Mouse (Mus musculus): ENCODE measurements at regions not wholly inside any gene's neighbourhood (a gene's known extent, or its start where the extent isn't known, plus 50 kb on each side); places are given as distances from the start of the nearest gene placed in this dataset.
A peak's percentile ranks its signal among the peaks of the same experiment; 100 is the strongest.
"Not testable (repeated sequence)": the region's sequence is repeated elsewhere in the genome, so short reads cannot be mapped to it uniquely, and the experiment has no call there.

DNA sequence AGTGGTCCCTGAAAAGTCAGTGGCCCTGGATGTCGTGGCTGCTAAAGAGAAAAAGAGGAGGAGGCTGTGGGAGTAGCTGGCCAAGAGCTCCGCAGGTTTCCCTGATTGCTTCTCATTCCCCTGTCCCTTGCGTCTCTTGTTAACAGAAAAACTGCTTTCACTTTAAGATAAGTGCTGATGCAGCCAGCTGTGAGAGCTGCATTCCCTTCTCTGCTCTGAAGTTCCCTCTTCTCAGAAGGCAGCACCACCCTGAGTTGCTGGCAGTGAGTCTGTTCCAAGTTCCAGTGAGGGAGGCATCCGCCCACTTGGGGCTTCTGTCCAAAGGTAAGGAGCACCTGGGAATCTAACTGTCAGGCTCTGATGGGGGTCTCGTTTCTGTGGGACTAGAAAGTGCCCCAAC lies 63.5 kb downstream of the Olfr693 start:
- H3K4me2 ChIP-seq; H3K4me3 ChIP-seq (ENCODE audit: low read depth, low read length); H3K27ac ChIP-seq (ENCODE audit: low read depth, low read length); H3K4me1 ChIP-seq (replicated peaks; ENCODE audit: control insufficient read depth, insufficient read depth, low read length); DNase-seq (ENCODE audit: low spot score); ATAC-seq (replicated peaks; ENCODE audit: low FRiP score); H3K9ac ChIP-seq (ENCODE audit: low read depth, low read length); H3K27me3 ChIP-seq (replicated peaks; ENCODE audit: control insufficient read depth, insufficient read depth, low read length); H3K9me3 ChIP-seq (ENCODE audit: control insufficient read depth, low read length); H3K36me3 ChIP-seq (ENCODE audit: control insufficient read depth, insufficient read depth, low read length): not testable (repeated sequence)
- WGBS, result 46% methylated on average over 5 of the region's 5 CpGs

- Histone ChIP-seq H3K36me3 (ENCODE audit: control insufficient read depth, insufficient read depth, low read length) (no peaks in the 10 kb centered on the region), H3K27ac (ENCODE audit: low read depth, low read length) (no peak overlapping the region), H3K9ac (ENCODE audit: low read depth, low read length) (no peak overlapping the region), H3K4me2 (no peak overlapping the region), H3K4me3 (ENCODE audit: low read depth, low read length) (no peak overlapping the region), H3K4me1 (replicated peaks; ENCODE audit: control insufficient read depth, insufficient read depth, low read length) (no peaks in the 10 kb centered on the region), H3K9me3 (ENCODE audit: control insufficient read depth, low read length) (no peaks in the 10 kb centered on the region), H3K27me3 (replicated peaks; ENCODE audit: control insufficient read depth, insufficient read depth, low read length) (no peaks in the 10 kb centered on the region)
- WGBS, result 79% methylated on average over 1 of the region's 1 CpGs
- DNase-seq (ENCODE audit: low spot score), result no peak
- ATAC-seq (replicated peaks; ENCODE audit: low FRiP score), result no peak
Measured at GRCm38 (mm10) chr7:106612723-106613122, 67.7 kb downstream of the Olfr693 start.

DNA sequence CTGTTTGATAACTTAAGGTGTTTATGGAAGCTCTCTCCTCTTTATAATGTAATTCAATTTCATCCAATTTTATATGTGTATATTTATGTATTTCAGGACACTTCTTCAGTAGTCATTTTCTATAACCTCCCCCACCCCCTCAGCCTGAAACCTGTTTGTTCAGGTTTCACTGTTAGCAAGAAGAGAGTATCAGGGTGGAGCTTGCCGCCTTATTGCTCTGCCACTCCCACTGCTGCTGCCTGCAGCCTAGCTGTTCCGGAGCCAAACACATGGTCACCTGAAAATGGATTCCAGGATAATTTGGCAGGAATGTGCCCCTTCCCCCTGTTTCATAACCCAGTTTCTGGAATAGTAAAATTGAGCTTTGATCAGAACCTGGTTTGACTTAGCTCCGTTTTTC lies 100.0 kb downstream of the Olfr693 start:
- WGBS, result 90% methylated on average over 3 of the region's 3 CpGs
- H3K27ac ChIP-seq (ENCODE audit: low read depth, low read length), result no peak overlapping the region
- DNase-seq (ENCODE audit: low spot score), result no peak
- no peaks in the 10 kb centered on the region for H3K9me3 ChIP-seq (ENCODE audit: control insufficient read depth, low read length)
- ATAC-seq (replicated peaks; ENCODE audit: low FRiP score), result no peak
- no peak overlapping the region for H3K4me2 ChIP-seq
- no peak overlapping the region for H3K4me3 ChIP-seq (ENCODE audit: low read depth, low read length)
- no peak overlapping the region for H3K9ac ChIP-seq (ENCODE audit: low read depth, low read length)
- no peaks in the 10 kb centered on the region for H3K36me3 ChIP-seq (ENCODE audit: control insufficient read depth, insufficient read depth, low read length)
- H3K4me1 ChIP-seq (replicated peaks; ENCODE audit: control insufficient read depth, insufficient read depth, low read length), result no peaks in the 10 kb centered on the region
- no peaks in the 10 kb centered on the region for H3K27me3 ChIP-seq (replicated peaks; ENCODE audit: control insufficient read depth, insufficient read depth, low read length)

DNA sequence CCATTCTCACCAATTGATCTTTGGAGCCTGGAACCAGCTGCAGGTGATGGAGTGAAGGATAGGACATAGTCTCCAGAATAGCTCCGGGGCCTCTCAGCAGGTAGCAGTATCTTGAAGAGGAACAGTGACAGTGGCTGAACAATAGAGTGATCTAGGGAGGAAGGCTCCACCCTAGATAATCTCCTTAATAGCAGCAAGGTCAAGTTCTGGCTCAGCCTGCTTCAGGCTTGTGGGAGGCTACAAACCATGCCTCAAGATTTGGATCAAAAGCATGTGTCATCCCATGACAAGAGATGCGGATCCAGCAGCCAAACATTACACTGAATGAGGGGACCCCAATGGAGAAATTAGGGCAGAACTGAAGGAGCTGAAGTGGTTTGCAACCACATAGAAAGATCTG lies 112.1 kb downstream of the Olfr693 start:
- not testable (repeated sequence) for H3K4me2 ChIP-seq; H3K9ac ChIP-seq (ENCODE audit: low read depth, low read length); H3K27me3 ChIP-seq (replicated peaks; ENCODE audit: control insufficient read depth, insufficient read depth, low read length); H3K4me3 ChIP-seq (ENCODE audit: low read depth, low read length); DNase-seq (ENCODE audit: low spot score); ATAC-seq (replicated peaks; ENCODE audit: low FRiP score); H3K27ac ChIP-seq (ENCODE audit: low read depth, low read length); H3K9me3 ChIP-seq (ENCODE audit: control insufficient read depth, low read length); H3K4me1 ChIP-seq (replicated peaks; ENCODE audit: control insufficient read depth, insufficient read depth, low read length); H3K36me3 ChIP-seq (ENCODE audit: control insufficient read depth, insufficient read depth, low read length)
- WGBS, result 87% methylated on average over 2 of the region's 2 CpGs

- no peak for ATAC-seq (replicated peaks; ENCODE audit: low FRiP score)
- Histone ChIP-seq H3K36me3 (ENCODE audit: control insufficient read depth, insufficient read depth, low read length) (no peaks in the 10 kb centered on the region), H3K4me2 (no peak overlapping the region), H3K27me3 (replicated peaks; ENCODE audit: control insufficient read depth, insufficient read depth, low read length) (no peaks in the 10 kb centered on the region), H3K4me3 (ENCODE audit: low read depth, low read length) (no peak overlapping the region), H3K9ac (ENCODE audit: low read depth, low read length) (no peak overlapping the region), H3K9me3 (ENCODE audit: control insufficient read depth, low read length) (no peaks in the 10 kb centered on the region), H3K27ac (ENCODE audit: low read depth, low read length) (no peak overlapping the region), H3K4me1 (replicated peaks; ENCODE audit: control insufficient read depth, insufficient read depth, low read length) (no peaks in the 10 kb centered on the region)
- no peak for DNase-seq (ENCODE audit: low spot score)
- 61% methylated on average over 2 of the region's 2 CpGs for WGBS
Measured at GRCm38 (mm10) chr7:106550881-106551575, 129.4 kb downstream of the Olfr693 start.

DNA sequence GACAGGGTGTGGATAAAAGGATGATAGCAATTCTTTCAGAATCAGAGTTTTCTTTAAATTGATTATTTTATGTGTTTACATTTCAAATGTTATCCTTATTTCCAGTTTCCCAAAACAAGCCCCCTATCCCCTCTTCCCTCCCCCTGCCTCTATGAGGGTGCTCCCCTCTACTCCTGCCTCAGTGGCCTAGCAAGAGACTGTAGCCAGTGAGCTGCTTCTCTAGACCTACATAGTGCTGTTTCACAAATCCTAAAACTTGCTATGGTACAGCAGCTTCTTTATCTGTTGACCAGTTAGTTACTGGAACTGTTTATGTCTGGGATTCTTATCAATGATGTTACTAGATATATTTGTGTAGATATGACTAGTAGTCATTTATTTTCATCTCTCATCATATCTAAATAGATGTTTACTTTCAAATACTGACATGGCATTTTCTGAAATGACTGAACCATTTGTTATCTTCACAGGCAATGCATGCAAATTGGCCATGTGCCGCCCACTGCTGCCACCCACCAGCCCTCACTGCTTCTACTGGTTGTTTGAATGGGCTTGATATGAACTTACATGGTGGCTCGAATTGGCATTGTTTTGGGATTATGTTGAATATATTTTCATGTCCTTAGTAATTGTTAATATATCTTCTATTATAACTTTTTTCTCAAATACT lies 150.8 kb downstream of the Olfr693 start:
- H3K9ac ChIP-seq (ENCODE audit: low read depth, low read length); DNase-seq (ENCODE audit: low spot score); H3K4me2 ChIP-seq; H3K27me3 ChIP-seq (replicated peaks; ENCODE audit: control insufficient read depth, insufficient read depth, low read length); H3K4me1 ChIP-seq (replicated peaks; ENCODE audit: control insufficient read depth, insufficient read depth, low read length); H3K36me3 ChIP-seq (ENCODE audit: control insufficient read depth, insufficient read depth, low read length); H3K9me3 ChIP-seq (ENCODE audit: control insufficient read depth, low read length); H3K4me3 ChIP-seq (ENCODE audit: low read depth, low read length); H3K27ac ChIP-seq (ENCODE audit: low read depth, low read length): not testable (repeated sequence)
- WGBS, result 58% methylated on average over 2 of the region's 2 CpGs
- ATAC-seq (replicated peaks; ENCODE audit: low FRiP score), result peak; percentile 57; the same call in 1 of the 2 replicates

DNA sequence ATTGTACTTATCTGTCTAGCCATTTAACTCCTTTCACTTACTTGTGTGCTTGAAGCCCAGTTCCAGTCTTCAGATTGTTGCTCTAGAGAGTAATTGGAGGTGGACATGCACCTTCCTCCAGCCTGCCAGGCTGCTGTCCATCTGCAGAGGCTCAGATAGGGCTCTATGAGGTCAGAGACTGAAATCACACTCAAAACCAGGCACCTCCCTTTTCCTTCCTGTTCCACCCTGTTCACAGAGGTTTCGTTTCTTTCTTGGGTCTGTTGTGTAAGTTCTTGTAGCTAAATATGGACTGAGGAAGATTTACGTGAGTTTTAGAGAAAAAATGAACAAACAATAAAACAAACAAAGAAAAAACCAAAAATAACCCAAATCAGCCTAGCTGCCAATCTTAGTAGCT lies 151.4 kb downstream of the Olfr693 start:
- not testable (repeated sequence) for H3K4me2 ChIP-seq; DNase-seq (ENCODE audit: low spot score); H3K9ac ChIP-seq (ENCODE audit: low read depth, low read length); H3K4me3 ChIP-seq (ENCODE audit: low read depth, low read length); H3K9me3 ChIP-seq (ENCODE audit: control insufficient read depth, low read length); H3K4me1 ChIP-seq (replicated peaks; ENCODE audit: control insufficient read depth, insufficient read depth, low read length); H3K27ac ChIP-seq (ENCODE audit: low read depth, low read length); H3K27me3 ChIP-seq (replicated peaks; ENCODE audit: control insufficient read depth, insufficient read depth, low read length); H3K36me3 ChIP-seq (ENCODE audit: control insufficient read depth, insufficient read depth, low read length)
- peak; percentile 72; the same call in 1 of the 2 replicates for ATAC-seq (replicated peaks; ENCODE audit: low FRiP score)
- WGBS, result 35% methylated on average over 2 of the region's 2 CpGs

DNA sequence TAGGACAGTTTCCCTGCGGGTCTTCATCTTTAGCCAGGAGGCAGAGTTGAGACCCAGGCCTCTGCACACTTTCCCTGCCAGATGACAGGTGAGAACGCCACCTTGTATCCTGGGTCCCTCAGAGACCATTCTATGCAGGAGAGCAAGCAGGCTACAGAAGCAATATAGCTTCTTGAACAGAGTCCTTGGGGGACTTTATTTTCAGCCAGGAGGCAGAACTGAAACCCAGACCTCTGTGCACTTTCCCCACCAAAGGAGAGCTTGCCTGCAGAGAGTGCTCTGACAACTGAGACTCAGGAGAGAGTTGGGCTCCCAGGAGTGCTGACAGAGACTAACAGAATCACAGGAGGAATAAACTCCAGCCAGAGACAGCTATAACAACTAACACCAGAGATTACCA lies 185.5 kb downstream of the Olfr693 start:
- ATAC-seq (replicated peaks; ENCODE audit: low FRiP score) (no peak), DNase-seq (ENCODE audit: low spot score) (no peak)
- H3K9ac ChIP-seq (ENCODE audit: low read depth, low read length), result no peak overlapping the region
- H3K4me3 ChIP-seq (ENCODE audit: low read depth, low read length), result no peak overlapping the region
- H3K4me1 ChIP-seq (replicated peaks; ENCODE audit: control insufficient read depth, insufficient read depth, low read length), result no peaks in the 10 kb centered on the region
- H3K27me3 ChIP-seq (replicated peaks; ENCODE audit: control insufficient read depth, insufficient read depth, low read length), result no peaks in the 10 kb centered on the region
- H3K4me2 ChIP-seq, result no peak overlapping the region
- H3K27ac ChIP-seq (ENCODE audit: low read depth, low read length), result no peak overlapping the region
- no peaks in the 10 kb centered on the region for H3K36me3 ChIP-seq (ENCODE audit: control insufficient read depth, insufficient read depth, low read length)
- WGBS, result 60% methylated on average over 2 of the region's 2 CpGs
- no peaks in the 10 kb centered on the region for H3K9me3 ChIP-seq (ENCODE audit: control insufficient read depth, low read length)

Data from liver, embryonic 11.5 days (tissue).